Mouse (Mus musculus): ENCODE results near the gene Ppm1h. TPM values are rescaled to one million over a fixed set of nuclear protein-coding genes. Genes with fewer than 3 reads are reported as not detected.

Ppm1h gene
- polyA plus RNA-seq, 1 experiment from 2014 or later, result 11.5 TPM

- ATAC-seq (ENCODE audit: insufficient number of reproducible peaks, insufficient read depth, low FRiP score, low read depth), result no peak
- 73% methylated on average over 5 of the region's 5 CpGs for WGBS
- H3K9ac ChIP-seq (replicated peaks; ENCODE audit: low read depth, low read length), result no peak overlapping the region
Observed at GRCm38 (mm10) chr10:122944888-122945287, 266.3 kb downstream of the Ppm1h start.

GRCm38 (mm10) chr10:122950966-122951365, 272.4 kb downstream of the Ppm1h start:
- H3K36me3 ChIP-seq (ENCODE audit: control insufficient read depth, insufficient read depth, low read length), result no peaks in the 10 kb centered on the region
- no peaks in the 10 kb centered on the region for H3K27me3 ChIP-seq (ENCODE audit: control insufficient read depth, insufficient read depth, low read length)
- no peak overlapping the region for H3K4me2 ChIP-seq (replicated peaks; ENCODE audit: low read depth, low read length)
- H3K9me3 ChIP-seq (ENCODE audit: control insufficient read depth, low read depth, low read length), result no peaks in the 10 kb centered on the region
- H3K4me3 ChIP-seq (ENCODE audit: low read depth, low read length), result no peak overlapping the region
- H3K9ac ChIP-seq (replicated peaks; ENCODE audit: low read depth, low read length), result no peak overlapping the region
- 70% methylated on average over 6 of the region's 6 CpGs for WGBS
- H3K4me1 ChIP-seq (ENCODE audit: control insufficient read depth, insufficient read depth, low read length), result no peaks in the 10 kb centered on the region
- no peak overlapping the region for H3K27ac ChIP-seq (ENCODE audit: low read length)
- no peak for ATAC-seq (ENCODE audit: insufficient number of reproducible peaks, insufficient read depth, low FRiP score, low read depth)

More at GRCm38 (mm10) chr10:122944888-122945287, 266.3 kb downstream of the Ppm1h start:
- H3K4me3 ChIP-seq (ENCODE audit: low read depth, low read length), result no peak overlapping the region
- H3K36me3 ChIP-seq (ENCODE audit: control insufficient read depth, insufficient read depth, low read length), result no peaks in the 10 kb centered on the region
- H3K4me1 ChIP-seq (ENCODE audit: control insufficient read depth, insufficient read depth, low read length), result no peaks in the 10 kb centered on the region
- H3K27ac ChIP-seq (ENCODE audit: low read length), result no peak overlapping the region
- no peak overlapping the region for H3K4me2 ChIP-seq (replicated peaks; ENCODE audit: low read depth, low read length)
- H3K9me3 ChIP-seq (ENCODE audit: control insufficient read depth, low read depth, low read length), result no peaks in the 10 kb centered on the region
- H3K27me3 ChIP-seq (ENCODE audit: control insufficient read depth, insufficient read depth, low read length), result no peaks in the 10 kb centered on the region

- no peak overlapping the region for H3K9ac ChIP-seq (replicated peaks; ENCODE audit: low read depth, low read length)
- H3K4me1 ChIP-seq (ENCODE audit: control insufficient read depth, insufficient read depth, low read length), result no peaks in the 10 kb centered on the region
- WGBS, result 91% methylated on average over 9 of the region's 9 CpGs
- no peak overlapping the region for H3K4me3 ChIP-seq (ENCODE audit: low read depth, low read length)
- ATAC-seq (ENCODE audit: insufficient number of reproducible peaks, insufficient read depth, low FRiP score, low read depth), result no peak
- no peaks in the 10 kb centered on the region for H3K36me3 ChIP-seq (ENCODE audit: control insufficient read depth, insufficient read depth, low read length)
- no peaks in the 10 kb centered on the region for H3K27me3 ChIP-seq (ENCODE audit: control insufficient read depth, insufficient read depth, low read length)
- H3K4me2 ChIP-seq (replicated peaks; ENCODE audit: low read depth, low read length), result no peak overlapping the region
- no peak overlapping the region for H3K27ac ChIP-seq (ENCODE audit: low read length)
- no peaks in the 10 kb centered on the region for H3K9me3 ChIP-seq (ENCODE audit: control insufficient read depth, low read depth, low read length)
Observed at GRCm38 (mm10) chr10:122953576-122953975, 275.0 kb downstream of the Ppm1h start.

DNA sequence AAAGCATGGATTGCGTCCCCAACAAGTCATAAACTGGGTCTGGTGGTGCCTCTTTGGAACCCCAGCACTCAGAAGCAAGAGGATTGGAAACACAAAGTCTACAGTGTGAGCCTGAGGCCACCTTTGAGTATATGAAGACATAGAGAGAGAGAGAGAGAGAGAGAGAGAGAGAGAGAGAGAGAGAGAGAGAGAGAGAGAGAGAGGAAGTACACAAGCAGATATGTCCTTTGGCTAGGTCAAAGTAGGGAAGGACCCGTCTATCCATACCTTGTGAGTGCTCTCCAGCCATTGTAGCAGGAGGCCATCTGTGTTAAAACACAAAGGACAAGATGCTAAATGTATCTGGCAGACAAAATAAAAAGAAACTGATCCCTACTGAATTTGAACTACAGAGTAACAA, 279.4 kb downstream of the Ppm1h start:
- ATAC-seq (ENCODE audit: insufficient number of reproducible peaks, insufficient read depth, low FRiP score, low read depth), result no peak
- 81% methylated on average over 2 of the region's 2 CpGs for WGBS
- H3K4me2 ChIP-seq (replicated peaks; ENCODE audit: low read depth, low read length), result no peak overlapping the region
- H3K27me3 ChIP-seq (ENCODE audit: control insufficient read depth, insufficient read depth, low read length), result no peaks in the 10 kb centered on the region
- no peak overlapping the region for H3K4me3 ChIP-seq (ENCODE audit: low read depth, low read length)
- H3K9ac ChIP-seq (replicated peaks; ENCODE audit: low read depth, low read length), result no peak overlapping the region
- H3K9me3 ChIP-seq (ENCODE audit: control insufficient read depth, low read depth, low read length), result no peaks in the 10 kb centered on the region
- H3K27ac ChIP-seq (ENCODE audit: low read length), result no peak overlapping the region
- H3K36me3 ChIP-seq (ENCODE audit: control insufficient read depth, insufficient read depth, low read length), result no peaks in the 10 kb centered on the region
- peaks cover 6% of the 10 kb centered on the region; the same call in 1 of the 2 replicates for H3K4me1 ChIP-seq (ENCODE audit: control insufficient read depth, insufficient read depth, low read length)

GRCm38 (mm10) chr10:122958699-122959098, 280.1 kb downstream of the Ppm1h start:
- Histone ChIP-seq H3K27ac (ENCODE audit: low read length) (no peak overlapping the region), H3K4me1 (ENCODE audit: control insufficient read depth, insufficient read depth, low read length) (peaks cover 10% of the 10 kb centered on the region), H3K27me3 (ENCODE audit: control insufficient read depth, insufficient read depth, low read length) (no peaks in the 10 kb centered on the region), H3K4me3 (ENCODE audit: low read depth, low read length) (no peak overlapping the region), H3K36me3 (ENCODE audit: control insufficient read depth, insufficient read depth, low read length) (no peaks in the 10 kb centered on the region), H3K9ac (replicated peaks; ENCODE audit: low read depth, low read length) (no peak overlapping the region), H3K9me3 (ENCODE audit: control insufficient read depth, low read depth, low read length) (no peaks in the 10 kb centered on the region), H3K4me2 (replicated peaks; ENCODE audit: low read depth, low read length) (no peak overlapping the region)
- ATAC-seq (ENCODE audit: insufficient number of reproducible peaks, insufficient read depth, low FRiP score, low read depth), result no peak
- 88% methylated on average over 5 of the region's 5 CpGs for WGBS

DNA sequence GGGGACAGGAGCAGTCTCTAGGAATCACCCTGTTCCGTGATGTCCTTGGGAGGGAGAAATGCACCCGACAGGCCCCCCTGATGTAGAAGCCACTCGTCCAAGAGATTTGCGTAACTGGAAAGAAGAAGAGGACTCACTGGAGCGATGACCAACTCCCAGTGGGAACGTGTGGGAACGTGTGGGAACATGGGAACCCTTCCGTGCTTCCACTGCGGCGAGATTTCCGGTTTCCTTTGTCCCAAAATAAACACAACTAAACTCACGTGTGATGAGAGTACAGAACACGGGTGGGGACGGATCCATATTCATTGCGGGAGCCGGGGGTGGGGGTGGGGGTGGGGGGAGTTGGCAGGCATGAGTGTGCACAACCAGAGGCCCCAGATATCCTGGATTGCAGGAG, 281.7 kb downstream of the Ppm1h start:
- Histone ChIP-seq H3K27ac (ENCODE audit: low read length) (no peak overlapping the region), H3K4me3 (ENCODE audit: low read depth, low read length) (no peak overlapping the region), H3K27me3 (ENCODE audit: control insufficient read depth, insufficient read depth, low read length) (no peaks in the 10 kb centered on the region), H3K4me2 (replicated peaks; ENCODE audit: low read depth, low read length) (peak overlapping the region; percentile 18; the same call in 1 of the 2 replicates), H3K9me3 (ENCODE audit: control insufficient read depth, low read depth, low read length) (no peaks in the 10 kb centered on the region), H3K4me1 (ENCODE audit: control insufficient read depth, insufficient read depth, low read length) (peaks cover 15% of the 10 kb centered on the region), H3K9ac (replicated peaks; ENCODE audit: low read depth, low read length) (no peak overlapping the region), H3K36me3 (ENCODE audit: control insufficient read depth, insufficient read depth, low read length) (no peaks in the 10 kb centered on the region)
- WGBS, result 77% methylated on average over 16 of the region's 16 CpGs
- ATAC-seq (ENCODE audit: insufficient number of reproducible peaks, insufficient read depth, low FRiP score, low read depth), result no peak

- H3K27me3 ChIP-seq (ENCODE audit: control insufficient read depth, insufficient read depth, low read length), result no peaks in the 10 kb centered on the region
- H3K4me1 ChIP-seq (ENCODE audit: control insufficient read depth, insufficient read depth, low read length), result peaks cover 15% of the 10 kb centered on the region
- H3K9ac ChIP-seq (replicated peaks; ENCODE audit: low read depth, low read length), result no peak overlapping the region
- H3K4me3 ChIP-seq (ENCODE audit: low read depth, low read length), result no peak overlapping the region
- no peaks in the 10 kb centered on the region for H3K36me3 ChIP-seq (ENCODE audit: control insufficient read depth, insufficient read depth, low read length)
- H3K9me3 ChIP-seq (ENCODE audit: control insufficient read depth, low read depth, low read length), result no peaks in the 10 kb centered on the region
- peak overlapping the region; percentile 18; the same call in 1 of the 2 replicates for H3K4me2 ChIP-seq (replicated peaks; ENCODE audit: low read depth, low read length)
- ATAC-seq (ENCODE audit: insufficient number of reproducible peaks, insufficient read depth, low FRiP score, low read depth), result no peak; the same call in 1 of the 2 replicates
- H3K27ac ChIP-seq (ENCODE audit: low read length), result no peak overlapping the region
- 31% methylated on average over 16 of the region's 16 CpGs for WGBS
Observed at GRCm38 (mm10) chr10:122960738-122961137, 282.2 kb downstream of the Ppm1h start.

DNA sequence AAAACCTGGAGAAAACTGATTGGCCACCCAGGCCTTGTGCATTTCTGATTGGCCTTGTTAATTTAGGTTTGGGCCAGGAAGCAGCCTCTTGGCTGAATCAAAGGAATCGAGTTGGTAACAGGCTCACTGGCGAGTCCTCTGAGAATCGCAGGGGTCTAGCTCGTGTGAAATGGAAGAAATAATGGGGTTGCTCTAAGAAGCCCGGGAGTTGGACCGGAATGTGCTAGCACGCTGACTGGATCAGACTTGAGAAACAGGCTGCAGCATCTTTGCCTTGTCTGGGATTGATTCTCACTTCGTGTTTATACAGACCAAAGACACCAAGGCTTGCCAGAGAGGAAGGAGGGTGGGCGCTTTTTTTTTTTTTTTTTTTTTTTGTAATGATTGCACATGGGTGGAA, 282.9 kb downstream of the Ppm1h start:
- H3K4me3 ChIP-seq (ENCODE audit: low read depth, low read length), result no peak overlapping the region

DNA sequence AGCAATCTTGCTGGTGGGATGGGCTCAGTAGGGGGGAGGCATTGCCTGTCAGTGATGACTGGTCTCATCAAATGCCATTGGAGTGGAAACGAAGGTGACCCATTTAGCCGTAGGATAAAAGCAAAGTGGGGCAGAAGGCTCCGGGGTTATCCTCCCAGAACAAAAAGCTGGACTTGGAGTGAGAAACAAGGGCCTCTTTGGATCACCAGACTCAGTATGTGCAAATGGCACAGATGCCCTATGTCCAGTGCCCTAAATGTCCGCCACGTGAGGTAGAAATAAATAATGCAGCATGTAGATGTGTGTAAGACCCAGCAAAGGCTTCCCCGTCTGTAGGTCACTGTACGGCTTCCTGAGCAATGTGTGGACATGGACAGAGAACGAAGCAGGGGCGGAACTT, 284.1 kb downstream of the Ppm1h start:
- Histone ChIP-seq H3K36me3 (ENCODE audit: control insufficient read depth, insufficient read depth, low read length) (no peaks in the 10 kb centered on the region), H3K27ac (ENCODE audit: low read length) (no peak overlapping the region), H3K27me3 (ENCODE audit: control insufficient read depth, insufficient read depth, low read length) (no peaks in the 10 kb centered on the region), H3K4me1 (ENCODE audit: control insufficient read depth, insufficient read depth, low read length) (peaks cover 15% of the 10 kb centered on the region), H3K4me3 (ENCODE audit: low read depth, low read length) (no peak overlapping the region), H3K9me3 (ENCODE audit: control insufficient read depth, low read depth, low read length) (no peaks in the 10 kb centered on the region), H3K4me2 (replicated peaks; ENCODE audit: low read depth, low read length) (no peak overlapping the region), H3K9ac (replicated peaks; ENCODE audit: low read depth, low read length) (no peak overlapping the region)
- no peak for ATAC-seq (ENCODE audit: insufficient number of reproducible peaks, insufficient read depth, low FRiP score, low read depth)
- WGBS, result 74% methylated on average over 9 of the region's 9 CpGs

More for the DNA sequence above, 282.9 kb downstream of the Ppm1h start:
- H3K9ac ChIP-seq (replicated peaks; ENCODE audit: low read depth, low read length), result no peak overlapping the region
- H3K4me1 ChIP-seq (ENCODE audit: control insufficient read depth, insufficient read depth, low read length), result peaks cover 15% of the 10 kb centered on the region
- H3K9me3 ChIP-seq (ENCODE audit: control insufficient read depth, low read depth, low read length), result no peaks in the 10 kb centered on the region
- no peaks in the 10 kb centered on the region for H3K27me3 ChIP-seq (ENCODE audit: control insufficient read depth, insufficient read depth, low read length)
- H3K36me3 ChIP-seq (ENCODE audit: control insufficient read depth, insufficient read depth, low read length), result no peaks in the 10 kb centered on the region
- 55% methylated on average over 9 of the region's 9 CpGs for WGBS
- ATAC-seq (ENCODE audit: insufficient number of reproducible peaks, insufficient read depth, low FRiP score, low read depth), result no peak
- no peak overlapping the region for H3K27ac ChIP-seq (ENCODE audit: low read length)
- H3K4me2 ChIP-seq (replicated peaks; ENCODE audit: low read depth, low read length), result no peak overlapping the region
